Mouse (Mus musculus) embryonic fibroblast, embryonic 13.5 days (primary cell): ENCODE results near the gene Higd1c.

Experiments
- CTCF ChIP-seq: IDR thresholded peaks from 2 replicates; pipeline ENCODE4 v1.5.1; 2011; ENCODE audit warnings: mild to moderate bottlenecking, control low read depth, low read length, moderate library complexity, borderline replicate concordance; ENCODE audit not compliant: insufficient read depth
- POLR2A ChIP-seq: IDR thresholded peaks from 2 replicates; pipeline ENCODE4 v1.6.1; 2011; ENCODE audit warnings: low read depth, mild to moderate bottlenecking, control low read depth, low read length, moderate library complexity

DNA sequence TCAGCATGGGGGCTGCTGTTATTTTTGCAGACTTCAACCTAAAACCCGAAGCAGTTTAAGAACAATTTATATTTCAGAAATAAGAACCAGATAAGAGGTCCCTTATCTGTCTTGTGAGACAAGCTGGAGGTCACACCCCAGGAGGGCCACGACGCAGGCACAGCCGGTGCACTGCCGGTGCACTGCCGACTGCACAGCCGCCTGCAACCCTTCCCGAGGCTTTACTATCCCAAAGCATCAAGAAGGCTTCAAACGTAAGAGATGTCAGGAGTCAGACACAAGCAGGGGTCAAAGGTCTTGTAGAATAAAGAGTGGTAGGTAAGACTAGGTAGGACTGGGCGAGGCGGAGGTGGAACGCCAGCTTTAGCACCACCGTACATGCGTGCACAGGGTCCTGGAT lies 38.0 kb downstream of the Higd1c start:
- TF ChIP-seq CTCF (no peak), POLR2A (no peak)
